Mouse (Mus musculus) limb, embryonic 11.5 days (tissue): Measurements from ENCODE around the gene Tatdn2. TPM values are rescaled to one million over a fixed set of nuclear protein-coding genes. Genes with fewer than 3 reads are reported as not detected.

Experiments
- ATAC-seq: fragments of 200-750 bp; cut with Nextera tagmentation; 2 replicates; pipeline ENCODE4 v1.8.0; 2017; ENCODE audit warnings: low read depth; ENCODE audit not compliant: insufficient number of reproducible peaks, low FRiP score, low TSS enrichment
- DNase-seq: peaks from one replicate; pipeline ENCODE4 v3.0.0-alpha.2; 2015; ENCODE audit warnings: low spot score
- H3K27ac ChIP-seq: fragments of 300-500 bp; sonication (generic); replicated peaks from 2 replicates; pipeline ENCODE4 v1.5.1; 2014; ENCODE audit warnings: low read depth, mild to moderate bottlenecking, low read length
- H3K27me3 ChIP-seq: fragments of 300-500 bp; sonication (generic); 2 replicates; pipeline ENCODE4 v1.6.1; 2014; ENCODE audit warnings: mild to moderate bottlenecking, low read length, mixed read lengths; ENCODE audit not compliant: control insufficient read depth, insufficient read depth
- H3K36me3 ChIP-seq: fragments of 300-500 bp; sonication (generic); 2 replicates; pipeline ENCODE4 v1.6.1; 2014; ENCODE audit warnings: mild to moderate bottlenecking, low read length, moderate library complexity, mixed read lengths; ENCODE audit not compliant: control insufficient read depth, insufficient read depth
- H3K4me1 ChIP-seq: fragments of 300-500 bp; sonication (generic); 2 replicates; pipeline ENCODE4 v1.6.1; 2014; ENCODE audit warnings: low read length, mixed read lengths; ENCODE audit not compliant: control insufficient read depth, insufficient read depth
- H3K4me2 ChIP-seq: fragments of 300-500 bp; sonication (generic); 2 replicates; pipeline ENCODE4 v1.6.1; 2014; ENCODE audit warnings: low read depth, mild to moderate bottlenecking, moderate library complexity; ENCODE audit not compliant: severe bottlenecking
- H3K4me3 ChIP-seq: fragments of 300-500 bp; sonication (generic); 2 replicates; pipeline ENCODE4 v1.5.1; 2014; ENCODE audit warnings: low read depth, low read length
- H3K9ac ChIP-seq: fragments of 300-500 bp; sonication (generic); 2 replicates; pipeline ENCODE4 v1.6.1; 2014; ENCODE audit warnings: mild to moderate bottlenecking, low read length
- H3K9me3 ChIP-seq: fragments of 300-500 bp; sonication (generic); 2 replicates; pipeline ENCODE4 v1.6.1; 2016; ENCODE audit warnings: low read length; ENCODE audit not compliant: control insufficient read depth
- WGBS: fragments of 180-500 bp; shearing (Covaris S2); extraction: QIAGEN DNeasy Blood & Tissue Kit; methylation state at CpG from one replicate; pipeline ENCODE4 v1.1.7; 2014; 5-methylcytosine and 5-hydroxymethylcytosine counted together
- polyA plus RNA-seq: library from polyadenylated mRNA; unstranded; fragments of >200 nt; fragmentation: Nextera tagmentation; extraction: Ambion mirVana; gene quantifications from 2 replicates; pipeline ENCODE4 v1.2.1, GENCODE M21; 2014

The Tatdn2 gene
- polyA plus RNA-seq, 1 experiment from 2014 or later: 1.1 TPM

- Histone ChIP-seq H3K9me3 (no peaks in the 10 kb centered on the region), H3K27me3 (no peaks in the 10 kb centered on the region), H3K36me3 (no peaks in the 10 kb centered on the region), H3K4me3 (no peak overlapping the region), H3K9ac (no peak overlapping the region), H3K4me1 (no peaks in the 10 kb centered on the region), H3K4me2 (no peak overlapping the region), H3K27ac (no peak overlapping the region)
- DNase-seq: no peak
- 83% methylated on average over 14 of the region's 14 CpGs for WGBS
- ATAC-seq: no peak
Measured at GRCm38 (mm10) chr6:113678246-113679012, 18.4 kb upstream of the Tatdn2 start.

GRCm38 (mm10) chr6:113679993-113680566, 16.8 kb upstream of the Tatdn2 start:
- no peak for ATAC-seq
- 80% methylated on average over 9 of the region's 9 CpGs for WGBS

GRCm38 (mm10) chr6:113681271-113681670, 15.6 kb upstream of the Tatdn2 start:
- DNase-seq: peak; percentile 85
- 22% methylated on average over 4 of the region's 4 CpGs for WGBS
- Histone ChIP-seq H3K4me1 (no peaks in the 10 kb centered on the region), H3K4me2 (no peak overlapping the region), H3K4me3 (no peak overlapping the region), H3K9ac (no peak overlapping the region), H3K27ac (no peak overlapping the region), H3K27me3 (no peaks in the 10 kb centered on the region), H3K36me3 (no peaks in the 10 kb centered on the region), H3K9me3 (no peaks in the 10 kb centered on the region)
- ATAC-seq: no peak

More at GRCm38 (mm10) chr6:113679993-113680566, 16.8 kb upstream of the Tatdn2 start:
- no peak overlapping the region for H3K9ac ChIP-seq
- no peak for DNase-seq
- no peaks in the 10 kb centered on the region for H3K4me1 ChIP-seq
- H3K4me2 ChIP-seq: no peak overlapping the region
- H3K27me3 ChIP-seq: no peaks in the 10 kb centered on the region
- H3K4me3 ChIP-seq: no peak overlapping the region
- H3K9me3 ChIP-seq: no peaks in the 10 kb centered on the region
- H3K27ac ChIP-seq: no peak overlapping the region
- no peaks in the 10 kb centered on the region for H3K36me3 ChIP-seq

GRCm38 (mm10) chr6:113683081-113683825, 13.6 kb upstream of the Tatdn2 start:
- Histone ChIP-seq H3K4me3 (no peak overlapping the region), H3K27ac (no peak overlapping the region), H3K36me3 (no peaks in the 10 kb centered on the region), H3K27me3 (no peaks in the 10 kb centered on the region), H3K9ac (no peak overlapping the region), H3K4me1 (no peaks in the 10 kb centered on the region), H3K4me2 (no peak overlapping the region), H3K9me3 (no peaks in the 10 kb centered on the region)
- WGBS: 87% methylated on average over 10 of the region's 10 CpGs
- ATAC-seq (no peak), DNase-seq (no peak)

GRCm38 (mm10) chr6:113686551-113687125, 10.2 kb upstream of the Tatdn2 start:
- ATAC-seq: no peak
- no peaks in the 10 kb centered on the region for H3K27me3 ChIP-seq
- no peak overlapping the region for H3K9ac ChIP-seq
- H3K27ac ChIP-seq: no peak overlapping the region
- H3K36me3 ChIP-seq: no peaks in the 10 kb centered on the region
- WGBS: 50% methylated on average over 8 of the region's 8 CpGs
- no peak for DNase-seq
- H3K4me2 ChIP-seq: no peak overlapping the region
- H3K4me1 ChIP-seq: peaks cover 14% of the 10 kb centered on the region
- H3K9me3 ChIP-seq: no peaks in the 10 kb centered on the region
- H3K4me3 ChIP-seq: no peak overlapping the region

GRCm38 (mm10) chr6:113690008-113690399, 6.8 kb upstream of the Tatdn2 start:
- H3K4me1 ChIP-seq: peaks cover 14% of the 10 kb centered on the region
- no peaks in the 10 kb centered on the region for H3K36me3 ChIP-seq
- peak overlapping the region; percentile 33; the same call in 1 of the 2 replicates for H3K4me2 ChIP-seq
- 2% methylated on average over 7 of the region's 7 CpGs for WGBS
- H3K9me3 ChIP-seq: no peaks in the 10 kb centered on the region
- H3K27ac ChIP-seq: peak overlapping the region; percentile 75
- H3K4me3 ChIP-seq: no peak overlapping the region
- H3K9ac ChIP-seq: no peak overlapping the region; the same call in 1 of the 2 replicates
- DNase-seq: peak; percentile 75
- H3K27me3 ChIP-seq: no peaks in the 10 kb centered on the region
- peak; percentile 40; the same call in 1 of the 2 replicates for ATAC-seq

- Histone ChIP-seq H3K9me3 (no peaks in the 10 kb centered on the region), H3K4me2 (peak overlapping the region; percentile 33; the same call in 1 of the 2 replicates), H3K9ac (peak overlapping the region; percentile 17), H3K27me3 (no peaks in the 10 kb centered on the region), H3K27ac (peak overlapping the region; percentile 75), H3K4me1 (peaks cover 14% of the 10 kb centered on the region), H3K4me3 (no peak overlapping the region), H3K36me3 (no peaks in the 10 kb centered on the region)
- DNase-seq: peak; percentile 78
- WGBS: 4% methylated on average over 14 of the region's 14 CpGs
- peak; percentile 53; the same call in 1 of the 2 replicates for ATAC-seq
Measured at GRCm38 (mm10) chr6:113690400-113691083, 6.3 kb upstream of the Tatdn2 start.
